Mouse (Mus musculus): Measurements from ENCODE around the gene Lamb3.

DNA sequence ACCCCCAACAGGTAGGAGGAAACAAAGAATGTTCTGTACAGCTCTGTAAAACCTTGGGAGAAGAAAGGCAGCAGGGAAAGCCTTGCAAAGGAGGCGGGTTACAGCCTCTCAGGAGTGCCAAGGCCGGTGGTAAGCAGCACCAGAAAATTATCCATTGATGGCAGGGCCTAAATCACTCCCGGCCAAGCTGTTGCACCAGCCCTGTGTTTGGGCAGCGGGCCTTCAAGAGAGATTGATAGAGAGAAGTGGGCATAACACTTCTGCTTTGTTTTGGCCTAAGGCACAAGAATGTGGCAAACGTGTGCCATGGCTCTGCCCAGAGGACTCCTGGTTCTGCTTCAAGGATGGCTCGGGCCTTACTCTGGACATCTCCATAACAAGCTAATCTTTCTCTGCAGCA is 172.1 kb downstream of the Lamb3 start:
- no peak for TF ChIP-seq CTCF (IDR thresholded peaks at IDR 0.05; ENCODE audit: low read depth)
- no peak for TF ChIP-seq EP300 (IDR thresholded peaks at IDR 0.05; ENCODE audit: low read depth)

Measured in liver, postnatal 0 days (tissue).